Mouse (Mus musculus) ovary, postnatal 14 days (tissue): ENCODE measurements at regions not wholly inside any gene's neighbourhood (a gene's known extent, or its start where the extent isn't known, plus 50 kb on each side); places are given as distances from the start of the nearest gene placed in this dataset.

Experiments used
- DNase-seq: peaks from one replicate; pipeline ENCODE4 v3.0.0; 2022; ENCODE audit warnings: low spot score

DNA sequence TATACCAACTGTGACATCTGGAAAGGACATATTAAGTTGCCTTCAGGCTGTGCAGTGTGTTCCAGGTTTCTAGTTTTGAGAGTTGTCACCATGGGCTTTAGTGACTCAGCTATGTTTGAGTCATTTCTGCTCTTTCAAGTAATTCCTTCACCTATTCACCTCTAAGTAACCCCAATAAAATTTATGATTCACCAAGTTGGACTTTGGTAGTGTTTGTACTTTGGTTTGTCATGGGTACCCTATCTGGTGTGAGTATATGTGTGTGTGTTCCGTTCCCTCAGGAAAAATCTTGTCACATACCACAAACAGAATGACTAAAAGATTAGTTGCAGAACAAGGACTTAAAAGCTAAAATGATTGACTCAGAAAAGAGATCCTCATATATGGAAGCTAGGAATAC is 76.8 kb upstream of the Crbn start:
- DNase-seq, result no peak

DNA sequence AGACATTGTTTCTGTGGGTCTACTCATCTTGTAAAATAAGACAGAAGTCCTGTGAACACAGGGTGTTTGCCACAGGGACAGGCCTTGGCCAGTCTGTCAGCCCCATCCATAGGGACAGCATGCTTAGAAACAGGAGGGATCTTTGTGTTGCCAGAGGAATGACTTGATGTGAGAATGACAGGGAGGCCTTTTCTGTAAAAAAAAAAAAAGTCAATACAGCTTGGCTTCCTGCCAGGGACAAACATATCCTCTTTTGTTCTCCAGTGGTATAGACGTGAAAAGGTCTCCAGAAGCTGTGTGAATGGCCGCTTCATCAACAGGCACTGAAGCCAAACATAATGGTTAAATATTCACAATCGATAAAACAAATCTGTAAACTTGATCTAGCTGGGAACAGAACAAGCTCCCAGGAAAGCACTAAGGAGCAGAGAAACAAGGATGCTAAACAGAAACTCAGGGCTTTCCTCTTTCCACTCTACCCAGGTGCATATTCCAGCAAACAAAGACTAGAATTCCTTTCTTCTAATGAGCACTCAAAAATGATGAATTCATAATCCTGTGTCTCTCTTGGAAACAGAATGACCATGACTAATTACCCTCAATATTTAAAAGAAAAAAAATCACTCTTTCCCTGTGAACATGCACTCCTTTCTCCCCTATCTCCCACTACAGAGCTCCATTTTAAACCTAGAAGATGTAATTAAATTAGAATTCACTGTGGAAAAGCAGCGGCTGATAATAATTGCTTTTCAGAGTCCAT is 92.2 kb upstream of the Crbn start:
- DNase-seq, result no peak

GRCm38 (mm10) chr6:106892639-106892934 is 92.7 kb upstream of the Crbn start:
- no peak for DNase-seq

GRCm38 (mm10) chr6:106903953-106904683 is 104.2 kb upstream of the Crbn start:
- no peak for DNase-seq

DNA sequence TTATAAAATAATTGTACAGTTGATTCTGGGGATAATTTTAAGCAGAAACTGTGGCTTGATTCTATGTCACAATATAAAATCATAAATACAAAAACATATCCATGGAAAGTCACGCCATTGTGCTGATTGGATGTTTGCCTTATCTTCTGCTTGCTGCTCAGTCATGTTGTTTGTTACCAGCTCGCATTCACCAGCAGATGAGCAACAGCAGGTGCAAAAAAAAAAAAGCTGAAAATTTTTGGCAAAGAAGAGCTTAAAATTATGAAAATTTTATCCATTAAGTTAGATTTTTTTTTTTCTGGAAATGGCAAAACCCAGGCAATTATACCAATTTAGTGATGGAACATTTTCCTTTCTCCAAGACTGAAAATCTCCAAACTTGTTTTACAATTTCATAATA is 115.2 kb upstream of the Crbn start:
- DNase-seq, result no peak

DNA sequence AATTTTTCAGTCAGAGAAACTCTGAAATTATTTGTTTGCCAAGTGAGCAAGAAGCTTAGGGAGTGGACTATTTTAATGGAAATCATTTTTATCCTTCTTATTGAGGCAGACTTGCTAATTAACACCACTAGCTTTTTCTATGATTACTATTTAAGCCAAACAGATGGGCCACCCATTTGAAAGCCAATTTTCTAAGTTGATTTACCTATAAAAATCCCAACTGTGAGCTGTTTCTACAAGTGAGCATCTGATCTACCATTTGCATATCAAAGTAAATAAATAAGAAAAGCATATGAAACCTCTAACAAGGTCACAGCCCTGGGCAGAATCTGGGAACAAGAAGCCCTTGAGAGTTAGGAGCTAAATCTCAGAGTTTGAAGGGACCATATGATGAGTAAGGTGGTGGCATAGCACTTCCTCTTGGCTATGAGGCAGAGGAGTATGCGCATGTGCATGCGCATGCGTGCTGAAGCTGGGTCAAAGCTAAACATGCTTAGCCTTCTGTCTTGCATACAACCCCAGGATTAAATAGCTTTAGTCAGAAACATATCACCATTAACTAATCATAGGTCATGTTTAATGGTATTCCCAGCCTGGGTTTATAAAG is 116.9 kb upstream of the Crbn start:
- DNase-seq, result no peak

DNA sequence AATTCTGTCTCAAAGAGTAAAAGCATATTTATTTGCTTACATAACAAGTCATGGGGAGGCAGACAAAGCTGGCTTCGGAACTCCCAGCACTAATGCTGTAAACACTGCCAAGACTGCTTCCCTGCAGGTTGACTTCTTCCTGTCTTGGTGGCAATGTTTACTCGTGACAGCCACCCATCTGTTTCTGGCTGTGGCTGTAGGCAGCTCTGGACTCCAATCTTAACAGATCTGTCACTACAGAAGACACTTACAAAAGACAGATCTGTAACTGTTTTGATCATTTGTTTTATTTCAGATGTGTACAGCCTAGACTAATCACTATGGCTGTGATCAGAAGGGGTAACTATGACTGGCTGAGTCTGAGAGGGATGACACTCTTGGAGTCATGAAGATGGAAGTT is 121.1 kb upstream of the Crbn start:
- DNase-seq, result no peak

DNA sequence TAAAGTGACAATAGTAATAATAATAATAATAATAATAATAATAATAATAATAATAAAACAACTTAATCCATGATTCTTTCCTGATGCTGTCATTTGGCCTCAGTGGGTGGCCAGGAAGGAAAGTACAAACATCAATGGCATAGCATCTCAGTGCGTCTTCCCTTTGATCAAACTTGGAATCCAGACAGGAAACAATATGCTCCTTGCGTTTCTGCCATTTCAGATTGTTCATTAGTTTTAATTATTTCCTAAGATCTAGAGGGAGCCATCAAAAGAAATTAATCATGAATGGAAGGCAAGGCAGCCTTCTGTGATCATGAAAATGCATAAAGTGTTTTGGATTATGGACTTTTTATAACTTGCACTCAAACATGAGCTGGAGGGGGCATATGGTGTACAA is 125.6 kb upstream of the Crbn start:
- DNase-seq, result no peak

- no peak for DNase-seq
Observed at GRCm38 (mm10) chr6:106933584-106933983, 133.7 kb upstream of the Crbn start.

- no peak for DNase-seq
Observed at GRCm38 (mm10) chr6:106946227-106946927, 146.5 kb upstream of the Crbn start.

GRCm38 (mm10) chr6:106950909-106951308 is 151.0 kb upstream of the Crbn start:
- DNase-seq, result no peak

GRCm38 (mm10) chr6:106961320-106961719 is 161.4 kb upstream of the Crbn start:
- no peak for DNase-seq

DNA sequence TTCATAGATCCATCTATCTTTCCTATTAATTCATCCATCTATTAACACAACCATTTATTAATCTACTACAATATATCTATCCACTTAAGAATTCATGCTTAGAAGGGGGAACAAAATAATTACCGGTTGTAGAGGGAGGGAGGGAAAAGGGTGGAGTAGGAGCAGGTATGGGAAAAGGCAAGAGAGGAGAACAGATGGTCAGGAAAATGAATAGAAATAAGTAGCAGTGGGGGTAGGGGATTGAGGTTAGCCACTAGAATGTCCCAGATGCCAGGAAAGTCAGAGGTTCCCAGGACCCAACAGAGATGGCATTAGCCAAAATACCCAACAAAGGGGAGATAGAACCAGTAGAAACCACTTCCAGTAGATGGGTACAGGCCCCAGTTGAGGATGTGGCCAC is 164.5 kb upstream of the Crbn start:
- no peak for DNase-seq

GRCm38 (mm10) chr6:106975439-106975838 is 175.6 kb upstream of the Crbn start:
- no peak for DNase-seq

DNA sequence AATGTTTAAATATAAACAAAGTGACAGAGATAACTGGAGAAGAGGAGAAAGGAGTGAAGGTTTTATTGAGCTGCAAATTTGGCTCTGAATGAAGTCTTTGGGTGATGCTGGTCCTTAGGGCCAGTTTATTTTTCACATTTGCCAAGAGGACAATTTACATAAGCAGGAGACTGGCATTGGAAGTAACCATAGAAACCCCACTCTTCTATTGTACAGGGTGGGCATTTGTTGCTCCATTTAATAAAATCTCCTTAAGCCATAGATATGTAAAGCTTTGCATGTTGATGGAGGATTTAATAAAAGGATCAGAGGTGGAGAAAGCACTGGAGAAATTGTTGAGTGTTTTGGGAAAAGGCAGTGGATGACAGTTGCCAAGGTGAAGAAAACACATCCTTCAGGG is 178.8 kb upstream of the Crbn start:
- no peak for DNase-seq

DNA sequence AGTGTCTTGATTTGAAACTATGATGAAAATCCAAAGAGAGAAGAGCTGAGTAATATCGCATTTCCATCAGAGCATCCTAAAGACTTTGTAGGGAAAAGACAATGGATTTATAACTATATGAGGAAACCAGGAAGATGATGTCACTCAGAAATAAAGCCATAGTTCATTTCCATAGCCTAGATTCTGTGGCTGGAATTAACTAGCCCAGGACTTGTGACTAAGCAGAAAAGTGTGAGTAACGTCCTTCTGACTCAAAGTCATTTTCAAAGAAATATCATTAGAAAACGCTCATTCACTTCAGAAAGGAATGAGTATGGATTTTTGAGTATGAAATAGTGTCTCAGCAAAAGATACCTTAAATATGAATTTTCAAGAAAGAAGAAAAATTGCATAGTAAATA is 179.9 kb upstream of the Crbn start:
- no peak for DNase-seq

GRCm38 (mm10) chr6:106980188-106980587 is 180.3 kb upstream of the Crbn start:
- DNase-seq, result no peak

GRCm38 (mm10) chr6:106981232-106981631 is 181.4 kb upstream of the Crbn start:
- no peak for DNase-seq

GRCm38 (mm10) chr6:106985132-106985801 is 185.4 kb upstream of the Crbn start:
- DNase-seq, result no peak

DNA sequence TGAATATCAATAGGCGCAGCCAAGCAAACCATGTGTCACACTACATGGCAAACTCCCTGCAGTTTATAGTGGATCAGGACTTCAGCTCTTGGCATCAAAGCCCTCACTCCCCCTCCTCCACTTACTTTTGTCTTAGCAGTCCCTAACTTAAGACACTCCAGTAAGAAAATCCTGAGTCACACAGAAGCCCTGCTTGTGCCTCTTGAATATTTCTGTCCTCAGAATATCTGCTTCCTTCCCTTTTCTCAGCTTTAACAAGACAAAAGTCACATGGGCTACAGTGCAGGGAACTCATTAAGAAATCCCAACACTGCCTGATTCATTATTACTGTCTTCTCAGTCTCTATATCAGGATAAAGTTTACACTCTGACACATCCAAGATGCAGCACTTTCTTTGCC is 191.7 kb upstream of the Crbn start:
- DNase-seq, result no peak

DNA sequence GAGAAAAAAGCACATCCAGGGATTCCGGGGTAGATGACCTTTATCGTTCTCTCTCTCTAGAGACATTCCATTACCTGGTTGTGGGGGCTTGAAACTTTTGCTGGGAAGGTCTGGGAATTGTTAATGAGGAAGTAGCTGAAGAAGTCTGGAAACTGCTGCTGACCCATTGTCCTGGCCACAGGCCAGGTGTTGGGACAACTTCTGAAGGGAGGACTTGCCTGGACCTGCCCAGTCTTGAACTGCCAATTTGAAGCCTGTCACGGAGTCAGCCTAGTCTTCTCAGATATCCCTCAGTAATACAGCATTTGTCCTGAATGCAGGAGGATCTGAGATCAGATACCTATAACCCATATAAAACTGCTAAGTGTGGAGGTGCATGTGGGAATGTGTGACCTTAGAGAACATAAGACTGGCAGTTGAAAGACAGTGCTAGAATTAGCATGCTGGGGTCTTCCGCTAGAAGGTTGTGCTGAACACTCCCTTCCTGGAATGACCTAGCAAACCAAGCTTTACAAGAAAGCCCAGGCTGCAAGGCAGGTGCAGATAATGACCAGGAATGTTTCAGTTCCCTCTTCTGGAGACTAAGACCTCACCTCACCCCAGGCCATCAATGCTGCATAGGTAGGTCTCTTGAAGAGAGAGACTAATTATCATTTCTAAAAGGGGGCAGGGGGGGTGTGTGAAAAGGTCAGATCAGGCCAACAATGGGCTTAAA is 204.7 kb upstream of the Crbn start:
- DNase-seq, result no peak

GRCm38 (mm10) chr6:107010785-107011184 is 210.9 kb upstream of the Crbn start:
- DNase-seq, result no peak
